Mouse (Mus musculus) lung, adult 10 weeks (tissue): Measurements from ENCODE around the gene Sowaha. TPM values are rescaled to one million over a fixed set of nuclear protein-coding genes. Genes with fewer than 3 reads are reported as not detected.

Source experiments
- polyA plus RNA-seq: library from polyadenylated mRNA; stranded (reverse); fragments of 350-450 nt; fragmentation: Illumina TruSeq; extraction: RNeasy Lipid Tissue Mini Kit (QIAGEN cat#74804); gene quantifications from one replicate; pipeline ENCODE4 v1.2.3, GENCODE M21; 2014; ENCODE audit warnings: low read depth, low replicate concordance; ENCODE audit not compliant: insufficient read depth

Sowaha gene
- 0.29 TPM for polyA plus RNA-seq

GRCm38 (mm10) chr11:53479783-53480301 lies at the start of gene Sowaha, which contains the start of gene Gm9945:
Gene Sowaha (minus strand): TSS chr11:53480274.
Gene Gm9945 (plus strand): TSS chr11:53480166.

GRCm38 (mm10) chr11:53519207-53520121 lies 39.4 kb upstream of the Sowaha start, which contains the start of gene Sept8:
Gene Sept8 (plus strand): TSS chr11:53519257.

GRCm38 (mm10) chr11:53469968-53470695 lies 9.9 kb downstream of the Sowaha start, which contains the start of gene Gm9837:
Gene Gm9837 (minus strand): TSS chr11:53470479.

GRCm38 (mm10) chr11:53456474-53457371 lies 23.4 kb downstream of the Sowaha start, which contains the start of the genes Gm10447 and Shroom1:
Gene Gm10447 (minus strand): TSS chr11:53457110.
Gene Shroom1 (plus strand): TSS chr11:53457205.

GRCm38 (mm10) chr11:53430670-53431346 lies 49.3 kb downstream of the Sowaha start, which contains the start of the genes Uqcrq and Gdf9:
Gene Uqcrq (minus strand): TSS chr11:53430831.
Gene Gdf9 (plus strand): TSS chr11:53431023.

Other genes with a start within 250 kb of the Sowaha start
- 51.9 TPM for gene Hspa4, start 179.8 kb downstream of the Sowaha start, polyA plus RNA-seq
- 13.2 TPM for gene Zcchc10, start 155.6 kb downstream of the Sowaha start, polyA plus RNA-seq
- gene Aff4, start 129.4 kb downstream of the Sowaha start, polyA plus RNA-seq: 12.3 TPM
- not detected for gene Leap2, start 57.1 kb downstream of the Sowaha start, polyA plus RNA-seq
- 315 TPM for gene Uqcrq, start 49.4 kb downstream of the Sowaha start, polyA plus RNA-seq
- 1.0 TPM for gene Gdf9, start 49.3 kb downstream of the Sowaha start, polyA plus RNA-seq
- not detected for gene Gm10447, start 23.2 kb downstream of the Sowaha start, polyA plus RNA-seq
- 0.87 TPM for gene Shroom1, start 23.1 kb downstream of the Sowaha start, polyA plus RNA-seq
- not detected for gene Gm9837, start 9.8 kb downstream of the Sowaha start, polyA plus RNA-seq
- gene Gm9945, start 108 bp downstream of the Sowaha start, polyA plus RNA-seq: not detected
- gene Sept8, start 39.0 kb upstream of the Sowaha start, polyA plus RNA-seq: 21.4 TPM
- 6.5 TPM for gene Kif3a, start 87.1 kb upstream of the Sowaha start, polyA plus RNA-seq
- not detected for gene Il4, start 138.4 kb upstream of the Sowaha start, polyA plus RNA-seq
- not detected for gene Il13, start 154.4 kb upstream of the Sowaha start, polyA plus RNA-seq
- gene Rad50, start 227.0 kb upstream of the Sowaha start, polyA plus RNA-seq: 6.2 TPM
- gene Il5, start 240.5 kb upstream of the Sowaha start, polyA plus RNA-seq: not detected